Mouse (Mus musculus): ENCODE data around the gene Gm11115.

Gene Gm11115

GRCm38 (mm10) chr5:88153999-88154398 lies at the start of gene Gm11115:
Gm11115 (minus strand) TSS chr5:88154099.
- DNase-seq = no peak

GRCm38 (mm10) chr5:88111430-88111829 lies 42.5 kb downstream of the Gm11115 start, which contains the start of gene Gm11116:
Gm11116 (minus strand) TSS chr5:88111530.
- DNase-seq = no peak

Measured in right cerebral cortex, postnatal 14 days (tissue).